Mouse (Mus musculus): ENCODE measurements around the gene Gm13420. TPM values are rescaled to one million over a fixed set of nuclear protein-coding genes. Genes with fewer than 3 reads are reported as not detected.

The Gm13420 gene
- polyA plus RNA-seq, 1 experiment = 0.96 TPM

GRCm38 (mm10) chr2:29768901-29769300 is 17.4 kb upstream of the Gm13420 start:
- TF ChIP-seq POLR2A (IDR thresholded peaks at IDR 0.05; ENCODE audit: extremely low read depth, insufficient read depth, low read length) = no peak
- TF ChIP-seq CTCF (IDR thresholded peaks at IDR 0.05; ENCODE audit: extremely low read depth, insufficient read depth, low read length) = no peak
- H3K27ac ChIP-seq (ENCODE audit: insufficient read depth, low read length) = no peak overlapping the region
- no peaks in the 10 kb centered on the region for H3K4me1 ChIP-seq (ENCODE audit: control insufficient read depth, insufficient read depth, low read length)

GRCm38 (mm10) chr2:29767976-29768709 is 16.7 kb upstream of the Gm13420 start:
- TF ChIP-seq CTCF (IDR thresholded peaks at IDR 0.05; ENCODE audit: extremely low read depth, insufficient read depth, low read length) (no peak), POLR2A (IDR thresholded peaks at IDR 0.05; ENCODE audit: extremely low read depth, insufficient read depth, low read length) (no peak)
- Histone ChIP-seq H3K4me3 (ENCODE audit: insufficient read depth, low read length) (no peak overlapping the region), H3K4me1 (ENCODE audit: control insufficient read depth, insufficient read depth, low read length) (no peaks in the 10 kb centered on the region), H3K27ac (ENCODE audit: insufficient read depth, low read length) (no peak overlapping the region)

More at GRCm38 (mm10) chr2:29768901-29769300, 17.4 kb upstream of the Gm13420 start:
- no peak overlapping the region for H3K4me3 ChIP-seq (ENCODE audit: insufficient read depth, low read length)

GRCm38 (mm10) chr2:29764831-29765230 is 13.3 kb upstream of the Gm13420 start:
- TF ChIP-seq POLR2A (IDR thresholded peaks at IDR 0.05; ENCODE audit: extremely low read depth, insufficient read depth, low read length) = no peak
- TF ChIP-seq CTCF (IDR thresholded peaks at IDR 0.05; ENCODE audit: extremely low read depth, insufficient read depth, low read length) = peak; percentile 96
- no peaks in the 10 kb centered on the region for H3K4me1 ChIP-seq (ENCODE audit: control insufficient read depth, insufficient read depth, low read length)
- H3K4me3 ChIP-seq (ENCODE audit: insufficient read depth, low read length) = no peak overlapping the region

GRCm38 (mm10) chr2:29755693-29756092 is 4.2 kb upstream of the Gm13420 start:
- no peak overlapping the region for H3K27ac ChIP-seq (ENCODE audit: insufficient read depth, low read length)
- H3K4me1 ChIP-seq (ENCODE audit: control insufficient read depth, insufficient read depth, low read length) = no peaks in the 10 kb centered on the region
- no peak overlapping the region for H3K4me3 ChIP-seq (ENCODE audit: insufficient read depth, low read length)
- TF ChIP-seq POLR2A (IDR thresholded peaks at IDR 0.05; ENCODE audit: extremely low read depth, insufficient read depth, low read length) (no peak), CTCF (IDR thresholded peaks at IDR 0.05; ENCODE audit: extremely low read depth, insufficient read depth, low read length) (no peak)

More at GRCm38 (mm10) chr2:29764831-29765230, 13.3 kb upstream of the Gm13420 start:
- no peak overlapping the region for H3K27ac ChIP-seq (ENCODE audit: insufficient read depth, low read length)

GRCm38 (mm10) chr2:29752397-29752796 is 912 bp upstream of the Gm13420 start:
- H3K4me1 ChIP-seq (ENCODE audit: control insufficient read depth, insufficient read depth, low read length) = no peaks in the 10 kb centered on the region
- no peak overlapping the region for H3K4me3 ChIP-seq (ENCODE audit: insufficient read depth, low read length)
- no peak for TF ChIP-seq CTCF (IDR thresholded peaks at IDR 0.05; ENCODE audit: extremely low read depth, insufficient read depth, low read length)
- TF ChIP-seq POLR2A (IDR thresholded peaks at IDR 0.05; ENCODE audit: extremely low read depth, insufficient read depth, low read length) = no peak
- H3K27ac ChIP-seq (ENCODE audit: insufficient read depth, low read length) = no peak overlapping the region

GRCm38 (mm10) chr2:29748499-29748898 is 3.0 kb downstream of the Gm13420 start:
- TF ChIP-seq CTCF (IDR thresholded peaks at IDR 0.05; ENCODE audit: extremely low read depth, insufficient read depth, low read length) = no peak
- TF ChIP-seq POLR2A (IDR thresholded peaks at IDR 0.05; ENCODE audit: extremely low read depth, insufficient read depth, low read length) = no peak
- H3K4me1 ChIP-seq (ENCODE audit: control insufficient read depth, insufficient read depth, low read length) = no peaks in the 10 kb centered on the region
- H3K27ac ChIP-seq (ENCODE audit: insufficient read depth, low read length) = no peak overlapping the region
- no peak overlapping the region for H3K4me3 ChIP-seq (ENCODE audit: insufficient read depth, low read length)

- Histone ChIP-seq H3K4me1 (ENCODE audit: control insufficient read depth, insufficient read depth, low read length) (no peaks in the 10 kb centered on the region), H3K4me3 (ENCODE audit: insufficient read depth, low read length) (peak overlapping the region; percentile 30), H3K27ac (ENCODE audit: insufficient read depth, low read length) (no peak overlapping the region)
- TF ChIP-seq CTCF (IDR thresholded peaks at IDR 0.05; ENCODE audit: extremely low read depth, insufficient read depth, low read length) = 0 out of 2 replicates have a peak, but pooled peaks have one; percentile 7
- no peak for TF ChIP-seq POLR2A (IDR thresholded peaks at IDR 0.05; ENCODE audit: extremely low read depth, insufficient read depth, low read length)
Measured at GRCm38 (mm10) chr2:29747852-29748251, 3.6 kb downstream of the Gm13420 start.

GRCm38 (mm10) chr2:29747188-29747782 is 4.2 kb downstream of the Gm13420 start:
- Histone ChIP-seq H3K4me1 (ENCODE audit: control insufficient read depth, insufficient read depth, low read length) (no peaks in the 10 kb centered on the region), H3K4me3 (ENCODE audit: insufficient read depth, low read length) (peak overlapping the region; percentile 30), H3K27ac (ENCODE audit: insufficient read depth, low read length) (no peak overlapping the region)
- TF ChIP-seq CTCF (IDR thresholded peaks at IDR 0.05; ENCODE audit: extremely low read depth, insufficient read depth, low read length) (no peak), POLR2A (IDR thresholded peaks at IDR 0.05; ENCODE audit: extremely low read depth, insufficient read depth, low read length) (no peak)

GRCm38 (mm10) chr2:29744256-29744655 is 7.2 kb downstream of the Gm13420 start:
- Histone ChIP-seq H3K27ac (ENCODE audit: insufficient read depth, low read length) (no peak overlapping the region), H3K4me1 (ENCODE audit: control insufficient read depth, insufficient read depth, low read length) (no peaks in the 10 kb centered on the region), H3K4me3 (ENCODE audit: insufficient read depth, low read length) (no peak overlapping the region)
- TF ChIP-seq POLR2A (IDR thresholded peaks at IDR 0.05; ENCODE audit: extremely low read depth, insufficient read depth, low read length) = no peak
- no peak for TF ChIP-seq CTCF (IDR thresholded peaks at IDR 0.05; ENCODE audit: extremely low read depth, insufficient read depth, low read length)

- Histone ChIP-seq H3K4me3 (ENCODE audit: insufficient read depth, low read length) (no peak overlapping the region), H3K4me1 (ENCODE audit: control insufficient read depth, insufficient read depth, low read length) (no peaks in the 10 kb centered on the region), H3K27ac (ENCODE audit: insufficient read depth, low read length) (no peak overlapping the region)
- no peak for TF ChIP-seq POLR2A (IDR thresholded peaks at IDR 0.05; ENCODE audit: extremely low read depth, insufficient read depth, low read length)
- no peak for TF ChIP-seq CTCF (IDR thresholded peaks at IDR 0.05; ENCODE audit: extremely low read depth, insufficient read depth, low read length)
Measured at GRCm38 (mm10) chr2:29741207-29741606, 10.3 kb downstream of the Gm13420 start.

Data from cortical plate, adult 2 months (tissue).